Mouse (Mus musculus): ENCODE measurements around the gene Btbd6.

- peak; percentile 63 for TF ChIP-seq CTCF (IDR thresholded peaks at IDR 0.05; ENCODE audit: insufficient read depth, low read length)
- TF ChIP-seq POLR2A (IDR thresholded peaks at IDR 0.05; ENCODE audit: borderline replicate concordance, extremely low read depth, low read depth, low read length), result no peak
These were observed 28.7 kb downstream of the Btbd6 start for GRCm38 (mm10) chr12:113004993-113005392.
